Mouse (Mus musculus) heart, embryonic 13.5 days (tissue): ENCODE results near the gene Fyttd1. TPM values are rescaled to one million over a fixed set of nuclear protein-coding genes. Genes with fewer than 3 reads are reported as not detected.

Source experiments
- ATAC-seq: fragments of 200-750 bp; cut with Nextera tagmentation; 2 replicates; pipeline ENCODE4 v1.8.0; 2017; ENCODE audit warnings: moderate TSS enrichment; ENCODE audit not compliant: insufficient number of reproducible peaks, low FRiP score, low TSS enrichment; ENCODE audit errors: extremely low read depth
- H3K27ac ChIP-seq: fragments of 300-500 bp; sonication (generic); replicated peaks from 2 replicates; pipeline ENCODE4 v1.5.1; 2015; ENCODE audit warnings: moderate library complexity, mild to moderate bottlenecking, inconsistent platforms
- H3K27me3 ChIP-seq: fragments of 300-500 bp; sonication (generic); replicated peaks from 2 replicates; pipeline ENCODE4 v1.6.1; 2015; ENCODE audit warnings: mild to moderate bottlenecking, inconsistent platforms
- H3K36me3 ChIP-seq: fragments of 300-500 bp; sonication (generic); 2 replicates; pipeline ENCODE4 v1.6.1; 2015; ENCODE audit warnings: mild to moderate bottlenecking, inconsistent platforms
- H3K4me1 ChIP-seq: fragments of 300-500 bp; sonication (generic); 2 replicates; pipeline ENCODE4 v1.6.1; 2015; ENCODE audit warnings: inconsistent platforms
- H3K4me2 ChIP-seq: fragments of 300-500 bp; sonication (generic); 2 replicates; pipeline ENCODE4 v1.6.1; 2015; ENCODE audit warnings: inconsistent platforms, mild to moderate bottlenecking, moderate library complexity
- H3K4me3 ChIP-seq: fragments of 300-500 bp; sonication (generic); 2 replicates; pipeline ENCODE4 v1.5.1; 2015; ENCODE audit warnings: moderate library complexity, mild to moderate bottlenecking, inconsistent platforms
- H3K9ac ChIP-seq: fragments of 300-500 bp; sonication (generic); 2 replicates; pipeline ENCODE4 v1.6.1; 2015; ENCODE audit warnings: inconsistent platforms, mild to moderate bottlenecking, moderate library complexity
- H3K9me3 ChIP-seq: fragments of 300-500 bp; sonication (generic); 2 replicates; pipeline ENCODE4 v1.6.1; 2016; ENCODE audit warnings: inconsistent platforms
- WGBS: fragments of 180-500 bp; shearing (Covaris S2); methylation state at CpG from one replicate; pipeline ENCODE4 v1.1.7; 2015; ENCODE audit warnings: mixed read lengths; 5-methylcytosine and 5-hydroxymethylcytosine counted together
- polyA plus RNA-seq: library from polyadenylated mRNA; unstranded; fragments of >200 nt; fragmentation: Nextera tagmentation; extraction: Ambion mirVana; gene quantifications from 2 replicates; pipeline ENCODE4 v1.2.1, GENCODE M21; 2015

Gene Fyttd1
- polyA plus RNA-seq, result 102 and 116 TPM in 2 replicates

DNA sequence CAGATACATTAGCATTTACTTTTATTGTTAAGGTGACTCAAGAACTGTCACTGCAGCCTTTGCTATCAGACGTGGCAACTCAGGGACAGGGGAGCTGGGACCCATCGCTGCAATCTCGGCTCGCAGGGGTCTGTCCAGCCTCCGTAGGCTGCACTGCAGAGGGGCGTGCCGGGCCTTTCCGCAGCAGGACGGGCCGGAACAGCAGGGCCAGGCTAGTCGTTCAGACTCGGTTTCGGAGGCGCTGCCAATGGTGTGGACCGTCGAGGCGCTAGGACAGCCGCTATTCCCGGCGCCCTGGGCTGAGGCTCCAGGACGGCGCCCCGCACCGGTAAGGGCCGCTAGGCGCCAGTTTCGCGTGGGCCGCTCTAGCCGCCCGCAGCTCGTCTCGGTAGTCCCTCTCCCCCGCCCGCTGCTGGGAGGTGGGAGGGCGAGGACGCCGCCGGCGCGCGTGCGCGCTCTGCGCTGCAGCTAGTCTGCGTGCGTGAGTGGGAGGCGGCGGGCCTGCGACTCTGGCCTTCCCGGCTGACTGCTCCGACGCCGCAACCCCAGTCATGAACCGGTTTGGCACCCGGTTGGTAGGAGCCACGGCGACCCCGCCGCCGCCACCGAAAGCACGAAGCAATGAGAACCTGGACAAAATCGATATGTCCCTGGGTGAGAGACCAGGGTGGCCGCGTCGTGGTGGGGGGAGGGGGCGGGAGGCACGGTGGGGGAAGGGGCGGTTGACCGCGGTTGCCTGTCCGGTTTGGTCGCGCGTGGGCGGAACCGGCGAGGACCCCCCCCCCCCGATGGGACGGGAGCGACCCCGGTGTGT, at the start of gene Fyttd1, which contains the start of gene Rubcn:
TSS of gene Fyttd1 (plus strand) at position 158 of the 814 bp plus-strand sequence.
TSS of gene Rubcn (minus strand) at position 424 of the 814 bp plus-strand sequence.
- WGBS, result under 1% methylated on average over 75 of the region's 83 CpGs
- Histone ChIP-seq H3K4me1 (peaks cover 42% of the 10 kb centered on the region), H3K27ac (peak within 1 kb of the TSS; percentile 93), H3K27me3 (no peaks in the 10 kb centered on the region), H3K4me2 (peak within 1 kb of the TSS; percentile 81), H3K36me3 (no peaks in the 10 kb centered on the region; the same call in 1 of the 2 replicates), H3K4me3 (peak within 1 kb of the TSS; percentile 91), H3K9me3 (no peaks in the 10 kb centered on the region), H3K9ac (peak within 1 kb of the TSS; percentile 96)
- peak; percentile 92 for ATAC-seq

DNA sequence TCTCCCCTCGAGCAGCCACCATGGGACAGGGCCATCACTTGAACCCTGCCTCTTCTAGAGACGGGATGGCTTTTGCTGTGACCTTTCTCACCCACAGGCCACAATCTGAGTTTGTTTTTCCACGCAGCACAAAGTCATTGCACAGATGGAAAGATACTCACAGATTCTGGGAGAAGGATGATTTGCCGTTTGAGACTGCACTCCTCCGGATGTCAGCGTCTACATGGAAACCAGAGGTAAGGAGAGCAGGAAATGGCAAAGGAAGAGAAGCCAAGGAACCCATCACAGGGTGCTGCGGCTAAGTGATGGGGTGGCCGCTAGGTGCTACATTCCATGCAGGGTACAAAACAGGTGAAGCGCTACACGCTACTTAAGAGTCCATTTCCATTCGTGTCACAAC, 48.2 kb upstream of the Fyttd1 start:
- 82% methylated on average over 11 of the region's 11 CpGs for WGBS
- H3K36me3 ChIP-seq, result peaks cover 93% of the 10 kb centered on the region

DNA sequence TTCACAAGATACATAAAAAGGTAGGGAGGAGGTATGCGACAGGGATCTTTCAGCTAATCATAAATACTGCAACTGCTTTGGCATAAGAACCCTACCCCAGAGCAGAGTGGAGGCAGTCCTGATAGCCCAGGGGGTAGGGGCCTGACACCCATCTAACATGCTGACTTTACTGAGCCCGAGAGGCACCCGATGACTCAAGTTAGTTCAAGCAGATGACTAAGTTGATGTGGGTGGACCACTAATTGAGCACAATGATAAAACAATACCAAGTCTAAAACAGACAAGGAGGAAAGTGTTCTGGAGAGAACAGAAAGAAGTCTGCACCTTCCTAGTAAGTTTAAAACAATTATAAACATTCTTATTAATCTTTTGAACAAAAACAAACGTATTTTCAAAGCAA, 45.8 kb upstream of the Fyttd1 start:
- 82% methylated on average over 4 of the region's 4 CpGs for WGBS
- Histone ChIP-seq H3K27ac (no peak overlapping the region), H3K4me3 (no peak overlapping the region), H3K9me3 (no peaks in the 10 kb centered on the region), H3K36me3 (peaks cover 93% of the 10 kb centered on the region), H3K9ac (no peak overlapping the region), H3K4me2 (no peak overlapping the region), H3K27me3 (no peaks in the 10 kb centered on the region), H3K4me1 (no peaks in the 10 kb centered on the region)
- ATAC-seq, result no peak

More for the DNA sequence above, 48.2 kb upstream of the Fyttd1 start:
- H3K9me3 ChIP-seq, result no peaks in the 10 kb centered on the region
- H3K27me3 ChIP-seq, result no peaks in the 10 kb centered on the region
- H3K4me1 ChIP-seq, result peaks cover 13% of the 10 kb centered on the region; the same call in 1 of the 2 replicates
- H3K4me3 ChIP-seq, result no peak overlapping the region
- no peak overlapping the region for H3K27ac ChIP-seq
- H3K4me2 ChIP-seq, result no peak overlapping the region
- H3K9ac ChIP-seq, result no peak overlapping the region
- ATAC-seq, result no peak

DNA sequence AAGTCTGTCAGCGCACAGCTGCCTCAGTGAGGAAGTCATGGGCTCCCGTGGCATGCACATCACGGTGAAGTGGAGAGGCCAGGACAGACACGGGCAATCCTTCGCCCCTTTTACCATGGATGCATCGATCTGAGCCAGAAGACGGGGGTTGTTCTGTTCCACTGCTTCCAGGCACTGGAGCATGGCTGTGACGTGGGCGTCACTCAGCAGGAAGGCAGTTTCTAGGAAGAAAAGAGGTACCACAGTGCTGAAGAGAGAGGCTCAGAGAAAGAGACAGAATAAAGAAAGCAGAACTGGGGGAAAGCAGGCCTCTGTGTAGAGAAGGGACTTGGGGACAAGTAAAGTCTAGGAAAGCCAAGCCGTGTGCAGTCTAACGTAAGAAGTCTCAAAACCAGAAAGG, 30.2 kb upstream of the Fyttd1 start:
- 90% methylated on average over 11 of the region's 11 CpGs for WGBS
- H3K4me2 ChIP-seq, result no peak overlapping the region
- H3K9ac ChIP-seq, result no peak overlapping the region
- H3K4me1 ChIP-seq, result peaks cover 6% of the 10 kb centered on the region; the same call in 1 of the 2 replicates
- no peak overlapping the region for H3K4me3 ChIP-seq
- peaks cover 88% of the 10 kb centered on the region for H3K36me3 ChIP-seq
- H3K9me3 ChIP-seq, result no peaks in the 10 kb centered on the region
- H3K27me3 ChIP-seq, result no peaks in the 10 kb centered on the region
- ATAC-seq, result no peak
- H3K27ac ChIP-seq, result no peak overlapping the region

DNA sequence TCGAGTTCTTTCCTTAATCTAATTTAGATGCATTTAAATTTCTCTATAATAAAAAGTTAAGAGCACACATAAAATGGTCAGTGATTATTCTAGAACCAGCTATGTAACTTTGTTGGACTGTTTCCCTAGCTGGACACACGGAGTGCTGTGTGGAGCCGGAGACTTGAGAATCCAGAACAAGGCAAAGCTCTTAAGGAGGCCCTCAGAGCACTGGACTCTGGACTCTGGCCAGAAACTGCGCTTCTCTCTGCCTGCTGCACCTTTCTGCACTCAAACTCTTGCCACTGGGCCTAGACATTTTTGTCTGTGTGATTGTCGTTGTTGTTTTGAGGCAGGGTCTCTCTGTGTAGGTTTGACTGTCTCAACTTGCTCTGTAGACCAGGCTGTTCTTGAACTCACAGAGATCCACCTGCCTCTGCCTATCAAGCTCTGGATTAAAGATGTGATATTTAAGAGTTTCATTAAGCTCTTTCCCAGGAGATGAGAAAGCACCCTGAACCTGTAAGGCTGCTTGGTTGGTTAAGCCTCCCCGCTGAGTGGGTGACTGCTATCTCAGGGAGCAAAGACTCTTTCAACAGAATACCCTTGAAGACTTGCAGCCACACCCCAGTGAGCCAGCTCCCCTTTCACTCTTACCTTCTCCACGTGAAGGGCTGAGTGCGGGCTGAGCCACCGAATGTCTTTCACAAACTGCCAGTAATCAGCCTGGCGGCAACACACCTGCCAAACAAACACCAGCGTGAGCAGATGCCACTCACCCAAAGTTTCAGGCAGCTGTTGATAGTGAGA, 28.1 kb upstream of the Fyttd1 start:
- H3K4me3 ChIP-seq, result no peak overlapping the region
- peaks cover 67% of the 10 kb centered on the region for H3K36me3 ChIP-seq
- H3K4me1 ChIP-seq, result peaks cover 19% of the 10 kb centered on the region
- no peak overlapping the region for H3K27ac ChIP-seq
- 82% methylated on average over 11 of the region's 11 CpGs for WGBS
- no peak overlapping the region for H3K9ac ChIP-seq
- no peak overlapping the region for H3K4me2 ChIP-seq
- no peaks in the 10 kb centered on the region for H3K9me3 ChIP-seq
- H3K27me3 ChIP-seq, result no peaks in the 10 kb centered on the region
- ATAC-seq, result no peak

DNA sequence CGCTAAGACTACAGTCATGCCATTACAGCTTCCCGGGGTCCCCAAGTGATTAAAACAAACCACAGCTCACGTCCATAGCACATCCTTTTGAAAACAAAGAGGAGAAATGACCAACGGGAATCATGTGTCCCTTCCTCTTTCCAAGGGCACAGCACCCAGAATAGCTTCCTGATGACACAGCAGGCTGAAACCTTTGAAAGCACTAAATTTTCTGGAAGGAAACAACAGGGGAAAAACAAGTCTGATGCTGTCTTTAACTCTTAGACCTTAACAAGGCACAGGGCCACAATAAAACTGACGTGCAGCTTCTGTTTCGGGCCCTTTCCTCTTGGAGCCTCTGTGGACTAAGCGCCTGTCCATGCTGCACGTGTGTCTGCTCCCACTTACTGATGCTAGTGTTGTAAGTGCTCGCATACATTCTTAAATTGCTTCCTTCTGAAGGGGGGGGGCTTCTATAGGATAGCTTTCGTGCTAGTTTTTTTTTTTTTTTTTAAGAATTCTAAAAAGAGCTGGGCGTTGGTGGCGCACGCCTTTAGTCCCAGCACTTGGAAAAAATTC, 23.7 kb upstream of the Fyttd1 start:
- peaks cover 53% of the 10 kb centered on the region for H3K4me1 ChIP-seq
- H3K9ac ChIP-seq, result peak overlapping the region; percentile 67
- 30% methylated on average over 13 of the region's 13 CpGs for WGBS
- H3K36me3 ChIP-seq, result peaks cover 39% of the 10 kb centered on the region
- H3K4me3 ChIP-seq, result peak overlapping the region; percentile 14; the same call in 1 of the 2 replicates
- H3K27ac ChIP-seq, result peak overlapping the region; percentile 95
- no peaks in the 10 kb centered on the region for H3K27me3 ChIP-seq
- no peaks in the 10 kb centered on the region for H3K9me3 ChIP-seq
- H3K4me2 ChIP-seq, result peak overlapping the region; percentile 55
- ATAC-seq, result no peak; the same call in 1 of the 2 replicates

DNA sequence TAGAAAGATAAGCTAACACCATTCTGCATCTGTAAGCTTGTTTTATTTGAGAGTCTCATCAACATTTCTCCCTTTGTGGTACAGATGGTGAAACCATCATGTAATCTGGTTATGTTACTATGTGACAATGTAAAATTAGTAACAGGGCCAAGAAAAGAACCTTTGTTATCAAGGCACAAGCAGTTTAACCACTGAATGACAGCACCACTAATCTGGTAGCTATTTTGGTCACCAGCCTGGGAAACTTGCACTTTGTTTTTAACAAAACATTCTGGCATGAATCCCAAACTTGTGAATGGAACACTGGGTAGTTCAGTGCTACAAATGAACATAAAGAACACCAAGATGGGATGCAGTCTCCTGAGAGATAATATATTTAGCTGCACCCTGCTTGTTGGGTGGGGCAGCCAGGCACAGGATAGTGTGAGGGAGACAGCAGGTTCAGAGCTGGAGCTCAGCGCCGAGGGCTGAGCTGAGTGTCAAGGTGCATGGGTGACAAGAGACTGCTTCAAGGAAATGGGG, 23.2 kb upstream of the Fyttd1 start:
- peak overlapping the region; percentile 95 for H3K27ac ChIP-seq
- ATAC-seq, result peak; percentile 40; the same call in 1 of the 2 replicates
- peaks cover 56% of the 10 kb centered on the region for H3K4me1 ChIP-seq
- H3K9ac ChIP-seq, result peak overlapping the region; percentile 67
- H3K27me3 ChIP-seq, result no peaks in the 10 kb centered on the region
- peak overlapping the region; percentile 14; the same call in 1 of the 2 replicates for H3K4me3 ChIP-seq
- peaks cover 33% of the 10 kb centered on the region for H3K36me3 ChIP-seq
- 20% methylated on average over 2 of the region's 2 CpGs for WGBS
- peak overlapping the region; percentile 55 for H3K4me2 ChIP-seq
- H3K9me3 ChIP-seq, result no peaks in the 10 kb centered on the region

DNA sequence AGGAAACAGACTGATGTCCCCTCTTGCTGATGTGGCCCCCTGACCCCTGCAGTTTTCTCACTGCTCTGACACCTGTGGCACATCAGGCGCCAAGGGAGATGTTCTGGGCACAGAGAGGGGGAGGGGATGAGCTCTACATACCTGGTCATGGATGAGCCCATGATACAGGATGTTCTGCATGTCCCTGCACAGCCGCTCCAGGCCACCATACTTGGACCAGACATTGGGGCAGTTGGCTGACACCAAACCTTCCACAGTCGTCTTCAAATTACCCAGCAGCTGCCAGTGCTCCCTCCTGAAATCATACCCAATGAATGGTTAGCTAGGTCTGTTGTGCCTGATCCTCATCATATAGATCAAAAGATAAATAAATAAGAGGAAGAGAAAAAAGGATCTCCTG, 20.5 kb upstream of the Fyttd1 start:
- peaks cover 31% of the 10 kb centered on the region for H3K36me3 ChIP-seq
- H3K27ac ChIP-seq, result no peak overlapping the region
- H3K9ac ChIP-seq, result no peak overlapping the region
- no peak overlapping the region for H3K4me2 ChIP-seq
- peaks cover 66% of the 10 kb centered on the region for H3K4me1 ChIP-seq
- H3K4me3 ChIP-seq, result no peak overlapping the region
- no peaks in the 10 kb centered on the region for H3K27me3 ChIP-seq
- no peaks in the 10 kb centered on the region for H3K9me3 ChIP-seq
- 75% methylated on average over 3 of the region's 3 CpGs for WGBS
- no peak for ATAC-seq

DNA sequence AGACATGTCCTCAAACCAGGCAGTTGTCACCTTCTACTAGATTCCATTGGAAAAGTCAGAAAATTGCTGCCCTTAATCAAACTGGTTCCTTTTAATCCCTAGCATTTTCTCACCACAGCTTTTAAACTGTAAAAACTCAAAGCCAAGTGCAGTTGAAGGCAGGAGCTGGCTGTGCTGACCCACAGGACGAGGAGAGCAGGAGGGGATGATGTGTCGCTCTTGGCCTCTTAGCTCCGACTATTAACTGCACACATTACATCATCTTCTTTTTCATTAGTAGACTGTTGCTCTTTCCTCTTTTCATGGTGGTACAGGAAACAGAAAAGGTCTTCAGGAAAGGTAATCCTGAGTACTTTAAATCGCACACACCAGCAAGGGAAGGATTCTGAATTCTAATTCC, 18.9 kb upstream of the Fyttd1 start:
- Histone ChIP-seq H3K9ac (peak overlapping the region; percentile 55), H3K4me2 (peak overlapping the region; percentile 41)
- no peak for ATAC-seq

DNA sequence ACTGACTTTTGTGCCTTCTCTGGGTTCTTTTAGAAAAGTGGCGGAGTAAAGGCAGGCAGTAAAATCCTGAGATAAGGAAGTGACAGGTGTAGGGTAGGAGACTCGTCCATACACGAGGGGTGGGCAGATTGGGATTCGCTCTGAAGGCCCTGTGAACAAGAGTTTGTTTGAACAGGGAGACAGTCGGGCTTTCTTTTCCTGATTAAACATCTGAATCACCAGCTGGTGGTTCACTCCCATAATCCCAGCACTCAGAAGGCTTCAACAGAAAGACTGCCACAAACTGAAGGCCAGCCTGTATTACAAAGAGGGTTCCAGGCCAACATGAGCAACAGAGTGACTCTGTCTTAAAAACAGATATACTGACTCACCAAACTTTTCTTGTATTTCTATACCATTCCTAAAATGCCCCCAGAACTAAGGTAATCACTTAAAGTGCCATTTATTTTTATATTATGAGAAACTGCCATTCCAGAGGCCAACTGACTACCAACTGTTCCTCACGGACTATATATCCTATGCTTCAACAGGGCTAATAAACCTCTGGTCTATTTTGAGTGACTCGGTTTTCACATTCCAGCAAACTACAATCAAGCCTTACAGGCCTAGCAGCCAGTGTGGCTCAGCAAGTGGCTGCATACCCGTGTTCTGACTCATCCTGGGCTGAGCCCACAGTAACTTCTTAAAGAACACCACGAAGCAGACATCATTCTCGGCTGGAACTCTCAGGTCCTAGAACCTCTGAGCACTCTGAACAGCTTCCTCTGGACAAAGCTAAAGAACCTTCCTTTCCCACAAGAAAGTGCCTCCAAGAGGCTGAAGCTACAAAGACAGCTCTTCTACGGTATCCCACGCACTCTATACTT, 18.3 kb upstream of the Fyttd1 start:
- Histone ChIP-seq H3K36me3 (peaks cover 36% of the 10 kb centered on the region), H3K27me3 (no peaks in the 10 kb centered on the region), H3K4me1 (peaks cover 63% of the 10 kb centered on the region), H3K27ac (peak overlapping the region; percentile 96), H3K4me3 (peak overlapping the region; percentile 9; the same call in 1 of the 2 replicates), H3K9me3 (no peaks in the 10 kb centered on the region), H3K9ac (peak overlapping the region; percentile 67), H3K4me2 (peak overlapping the region; percentile 41)
- WGBS, result 31% methylated on average over 12 of the region's 12 CpGs
- ATAC-seq, result peak; percentile 37; the same call in 1 of the 2 replicates

More for the DNA sequence above, 18.9 kb upstream of the Fyttd1 start:
- peaks cover 31% of the 10 kb centered on the region for H3K36me3 ChIP-seq
- WGBS, result 29% methylated on average over 4 of the region's 4 CpGs
- peaks cover 63% of the 10 kb centered on the region for H3K4me1 ChIP-seq
- H3K4me3 ChIP-seq, result no peak overlapping the region
- H3K9me3 ChIP-seq, result no peaks in the 10 kb centered on the region
- H3K27ac ChIP-seq, result peak overlapping the region; percentile 96
- H3K27me3 ChIP-seq, result no peaks in the 10 kb centered on the region
